Comparison of ENCODE assay signal across 9 mouse cellular contexts in genomic region chr11:19963717-19964141, GRCm38 (mm10). TPM values are rescaled to one million over a fixed set of nuclear protein-coding genes. Genes with fewer than 3 reads are reported as not detected.
DNase-seq lines count a peak whose midpoint lies in the region; ATAC-seq and TF ChIP-seq lines count a peak whose summit lies in the region.
"Had no signal": no experiment of that assay in that cellular context is flagged by ENCODE, and none has a peak within 500 bp of the region (broad histone marks: within the 10 kb centered on the region; RNA-seq: fewer than 3 reads in every experiment).

No protein-coding gene starts in this region.

- H3K9me3 ChIP-seq in lung, postnatal 0 days (ENCODE audit: low read length) = no peaks in the 10 kb centered on the region

- DNase-seq in heart, adult 11 months = peak; percentile 96
- no peak for DNase-seq in heart, postnatal 25 days (ENCODE audit: low spot score)
- peak; percentile 38 for DNase-seq in embryo, embryonic 10.5 days (ENCODE audit: low spot score)
- peak; percentile 51 for DNase-seq in kidney, adult 18-20 months
- DNase-seq in lung, postnatal 0 days (ENCODE audit: low spot score) = peak; percentile 78
- no peak for DNase-seq in cerebellum, postnatal 10 days
- no peak for DNase-seq in gastrocnemius, postnatal 25 days
- DNase-seq in right cerebral cortex, adult 18-20 months = no peak

- H3K9ac ChIP-seq in lung, postnatal 0 days (replicated peaks; ENCODE audit: low read depth) = no peak overlapping the region

- intact Hi-C loops in heart, postnatal 25 days (cut with DNase I) = loop anchor here (2.0 kb wide), 1 partner anchor 39 kb away; the partner anchor contains the start of gene Spred2

- 11% methylated on average over 12 of the region's 12 CpGs for WGBS in lung, postnatal 0 days

- H3K36me3 ChIP-seq in lung, postnatal 0 days (ENCODE audit: insufficient read depth, low read length) = no peaks in the 10 kb centered on the region

- no peak overlapping the region for H3K4me3 ChIP-seq in lung, postnatal 0 days (ENCODE audit: low read depth, low read length)
- H3K4me3 ChIP-seq: erythroblast, embryonic 14.5 days had no signal

- peaks cover 30% of the 10 kb centered on the region; the same call in 1 of the 2 replicates for H3K4me1 ChIP-seq in lung, postnatal 0 days (ENCODE audit: insufficient read depth, low read depth, low read length)

- ATAC-seq in lung, postnatal 0 days = peak; percentile 53

- peak overlapping the region; percentile 74 for H3K27ac ChIP-seq in lung, postnatal 0 days (ENCODE audit: low read length)

- TF ChIP-seq EP300 in lung, postnatal 0 days (IDR thresholded peaks at IDR 0.05) = peak; percentile 87

- no peak for TF ChIP-seq CTCF in lung, postnatal 0 days (IDR thresholded peaks at IDR 0.05)

- no peak overlapping the region for H3K4me2 ChIP-seq in lung, postnatal 0 days (replicated peaks; ENCODE audit: low read depth, low read length)

- H3K27me3 ChIP-seq in lung, postnatal 0 days (replicated peaks; ENCODE audit: insufficient read depth, low read length) = no peaks in the 10 kb centered on the region

RNA-seq across cellular contexts. Expression of gene Spred2, which starts 39.6 kb away (rescaled TPM):
- total RNA-seq in heart, postnatal 25 days (2021) = 10 to 100 TPM; 20.5 to 28.4 TPM
- polyA plus RNA-seq in lung, postnatal 0 days (2015; fragmentation: Nextera tagmentation; extraction: Ambion mirVana) = 3.9 and 4.9 TPM in 2 replicates
- total RNA-seq in gastrocnemius, postnatal 25 days (2021) = 1 to 10 TPM; 7.2 to 7.6 TPM

Comparison
In these comparisons a context has a peak if more than half of its experiments do, and no peak if none do; other contexts are left out.
1. DNase-seq: peak in heart, adult 11 months (single experiment), embryo, embryonic 10.5 days (single experiment), kidney, adult 18-20 months (single experiment) and lung, postnatal 0 days (single experiment); none in heart, postnatal 25 days (single experiment), cerebellum, postnatal 10 days (0 of 2), gastrocnemius, postnatal 25 days (single experiment) and right cerebral cortex, adult 18-20 months (single experiment).